Mouse (Mus musculus) heart, adult 8-10 months (tissue): Measurements from ENCODE around the gene Wdr61. TPM values are rescaled to one million over a fixed set of nuclear protein-coding genes. Genes with fewer than 3 reads are reported as not detected.
A peak's percentile ranks its signal among the peaks of the same experiment; 100 is the strongest.

Experiments
- DNase-seq: peaks from one replicate; pipeline ENCODE4 v3.0.0; 2022; ENCODE audit warnings: low spot score
- total RNA-seq, 4 experiments: library from RNA; stranded (reverse); gene quantifications; 2 replicates each; pipeline ENCODE4 v1.2.4; 2022

Wdr61 gene
- total RNA-seq, result 10 to 100 TPM; 27.3 to 32.4 (median 29.6) TPM

GRCm38 (mm10) chr9:54733921-54734638 is at the start of gene Wdr61:
TSS of gene Wdr61 (minus strand) at chr9:54734519.
- DNase-seq, result peak; percentile 97

GRCm38 (mm10) chr9:54784003-54784402 is 49.7 kb upstream of the Wdr61 start:
- DNase-seq, result no peak

- DNase-seq, result no peak
These were observed 48.2 kb upstream of the Wdr61 start for GRCm38 (mm10) chr9:54782504-54782903.

GRCm38 (mm10) chr9:54779280-54779679 is 45.0 kb upstream of the Wdr61 start:
- DNase-seq, result no peak

GRCm38 (mm10) chr9:54776451-54776982 is 42.2 kb upstream of the Wdr61 start:
- no peak for DNase-seq

- DNase-seq, result no peak
These were observed 35.9 kb upstream of the Wdr61 start for GRCm38 (mm10) chr9:54770140-54770780.

- no peak for DNase-seq
These were observed 31.2 kb upstream of the Wdr61 start for GRCm38 (mm10) chr9:54765336-54766085.

- DNase-seq, result no peak
These were observed 30.4 kb upstream of the Wdr61 start, which contains the start of gene Crabp1 for GRCm38 (mm10) chr9:54764561-54765217. TSS of gene Crabp1 (plus strand) at chr9:54764748.

GRCm38 (mm10) chr9:54764091-54764490 is 29.8 kb upstream of the Wdr61 start:
- no peak for DNase-seq

GRCm38 (mm10) chr9:54759592-54759991 is 25.3 kb upstream of the Wdr61 start:
- DNase-seq, result no peak

GRCm38 (mm10) chr9:54752944-54753295 is 18.6 kb upstream of the Wdr61 start:
- no peak for DNase-seq

- no peak for DNase-seq
These were observed 18.1 kb upstream of the Wdr61 start for GRCm38 (mm10) chr9:54752201-54752943.

GRCm38 (mm10) chr9:54751684-54752083 is 17.4 kb upstream of the Wdr61 start:
- no peak for DNase-seq

- DNase-seq, result no peak
These were observed 16.1 kb upstream of the Wdr61 start for GRCm38 (mm10) chr9:54750215-54750981.

GRCm38 (mm10) chr9:54745740-54746370 is 11.5 kb upstream of the Wdr61 start:
- no peak for DNase-seq

GRCm38 (mm10) chr9:54743891-54744290 is 9.6 kb upstream of the Wdr61 start:
- DNase-seq, result no peak

- DNase-seq, result peak; percentile 33
These were observed 4.1 kb upstream of the Wdr61 start for GRCm38 (mm10) chr9:54738376-54738775.

- no peak for DNase-seq
These were observed 2.0 kb upstream of the Wdr61 start for GRCm38 (mm10) chr9:54736284-54736701.

GRCm38 (mm10) chr9:54734639-54735252 is 427 bp upstream of the Wdr61 start:
- no peak for DNase-seq
